Mouse (Mus musculus) lung, adult 2 months (tissue): ENCODE results near the gene Mok. TPM values are rescaled to one million over a fixed set of nuclear protein-coding genes. Genes with fewer than 3 reads are reported as not detected.

ENCODE experiments used
- DNase-seq: peaks from one replicate; pipeline ENCODE4 v3.0.0; 2022
- H3K4me1 ChIP-seq: fragments of 200-500 bp; 2 replicates; pipeline ENCODE4 v1.6.1; 2011; ENCODE audit warnings: low read length; ENCODE audit not compliant: control insufficient read depth, insufficient read depth
- H3K4me3 ChIP-seq: fragments of 200-500 bp; replicated peaks from 2 replicates; pipeline ENCODE3; 2011; ENCODE audit warnings: low read depth, mild to moderate bottlenecking, control low read depth, low read length; ENCODE audit errors: extremely low read depth
- CTCF ChIP-seq: fragments of 200-500 bp; IDR thresholded peaks from 2 replicates; pipeline ENCODE4 v1.5.1; 2011; ENCODE audit warnings: mild to moderate bottlenecking, low read length, control low read depth; ENCODE audit not compliant: insufficient read depth
- POLR2A ChIP-seq: fragments of 200-500 bp; IDR thresholded peaks from 2 replicates; pipeline ENCODE4 v1.6.1; 2011; ENCODE audit warnings: low read depth, mild to moderate bottlenecking, control low read depth, low read length, borderline replicate concordance; ENCODE audit errors: extremely low read depth
- WGBS: fragments of 180-500 bp; shearing (Covaris S2); methylation state at CpG from one replicate; pipeline ENCODE4 v1.1.7; 2018; 5-methylcytosine and 5-hydroxymethylcytosine counted together
- polyA plus RNA-seq: library from polyadenylated mRNA; depleted of rRNA; stranded (reverse); fragments of >200 nt; gene quantifications from 2 replicates; pipeline ENCODE4 v1.2.3, GENCODE M21; 2012

The Mok gene
- polyA plus RNA-seq, 1 experiment, result 4.7 TPM

DNA sequence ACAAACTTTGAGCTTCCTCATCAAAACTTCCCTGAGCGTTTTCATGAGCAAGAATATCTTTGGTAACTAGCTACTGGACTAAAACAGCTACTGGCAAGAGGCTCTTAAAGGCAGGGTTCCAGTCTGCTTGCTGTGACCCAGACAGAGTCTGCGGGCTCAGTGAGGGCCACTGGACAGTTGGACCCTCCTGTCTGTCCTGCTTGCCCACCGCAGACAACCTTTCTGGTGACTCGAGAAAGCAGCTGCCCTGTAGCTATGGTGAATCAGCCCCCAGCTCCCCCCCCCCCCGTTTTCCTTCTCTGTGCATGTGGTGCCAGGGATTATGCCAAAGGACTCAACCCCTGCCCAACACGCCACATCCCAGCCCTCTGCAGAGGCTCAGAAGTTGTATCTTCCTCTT lies 43.5 kb downstream of the Mok start:
- Histone ChIP-seq H3K4me1 (no peaks in the 10 kb centered on the region), H3K4me3 (no peak overlapping the region)
- DNase-seq, result no peak
- TF ChIP-seq CTCF, result no peak
- TF ChIP-seq POLR2A, result no peak
- WGBS, result 74% methylated on average over 6 of the region's 6 CpGs

DNA sequence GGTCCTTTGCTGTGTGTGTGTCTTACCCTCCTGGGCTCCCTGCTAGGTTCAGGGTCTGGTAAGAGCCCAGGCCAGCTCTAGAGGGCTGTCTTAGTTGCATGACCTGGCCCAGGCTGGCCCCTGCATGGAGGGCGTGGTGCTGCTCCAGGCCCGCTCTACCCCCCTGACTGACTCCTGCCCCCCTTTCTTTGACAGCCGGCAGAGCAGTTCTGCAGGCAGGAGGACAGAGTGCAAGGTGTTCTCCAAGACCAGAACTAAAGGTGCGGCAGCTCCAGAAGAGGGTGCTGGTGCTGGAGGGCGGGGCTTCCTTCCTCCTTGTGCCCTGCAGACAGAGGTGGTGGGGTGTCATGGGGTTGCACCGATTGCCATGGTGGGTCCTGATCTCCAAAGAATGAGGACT lies 44.0 kb downstream of the Mok start:
- H3K4me1 ChIP-seq, result no peaks in the 10 kb centered on the region
- no peak for DNase-seq
- TF ChIP-seq CTCF (no peak), POLR2A (no peak)
- 61% methylated on average over 6 of the region's 6 CpGs for WGBS
- no peak overlapping the region for H3K4me3 ChIP-seq

DNA sequence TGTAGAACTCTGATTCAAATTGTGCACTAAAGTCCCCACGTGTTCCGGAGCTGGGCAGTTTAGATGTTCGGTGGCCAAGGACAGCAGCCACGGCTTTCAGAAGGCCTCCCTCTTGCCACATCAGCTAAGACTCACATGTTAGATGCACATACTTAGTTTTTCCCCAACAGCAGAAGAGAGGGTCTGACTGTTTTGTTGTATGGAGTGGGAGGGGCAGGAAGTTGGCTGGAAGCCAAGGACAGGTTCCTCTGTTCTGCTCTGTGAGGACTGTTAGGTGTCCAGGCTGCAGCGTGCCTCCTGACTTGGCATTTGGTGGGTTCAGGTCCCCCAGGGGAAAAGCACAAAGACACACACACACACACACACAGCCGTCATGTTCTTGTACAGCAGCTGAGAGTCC lies 45.7 kb downstream of the Mok start:
- Histone ChIP-seq H3K4me3 (no peak overlapping the region), H3K4me1 (no peaks in the 10 kb centered on the region)
- no peak for DNase-seq
- TF ChIP-seq POLR2A (no peak), CTCF (no peak)
- 73% methylated on average over 6 of the region's 6 CpGs for WGBS

DNA sequence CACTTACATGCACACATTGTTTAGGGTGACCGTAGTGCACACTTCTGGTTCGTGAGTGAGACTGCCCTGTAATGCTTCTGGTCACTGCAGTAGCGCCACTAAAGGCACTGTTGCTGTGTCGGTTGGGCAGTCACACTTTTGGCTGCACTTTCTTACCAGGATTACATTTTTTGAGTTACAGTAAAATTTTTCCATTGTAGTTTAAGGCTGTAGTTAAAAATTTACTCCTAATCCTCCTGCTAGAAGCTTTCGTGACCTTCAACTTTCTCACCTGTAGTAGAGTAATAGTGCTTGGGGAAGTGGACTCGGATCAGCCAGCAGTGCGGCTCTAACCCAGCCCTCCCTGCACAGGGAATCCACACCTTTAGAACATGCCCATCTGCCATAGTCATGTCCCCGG lies 49.7 kb downstream of the Mok start:
- no peak for DNase-seq
- H3K4me3 ChIP-seq, result no peak overlapping the region
- 89% methylated on average over 8 of the region's 8 CpGs for WGBS
- no peaks in the 10 kb centered on the region for H3K4me1 ChIP-seq
- TF ChIP-seq POLR2A (no peak), CTCF (no peak)

DNA sequence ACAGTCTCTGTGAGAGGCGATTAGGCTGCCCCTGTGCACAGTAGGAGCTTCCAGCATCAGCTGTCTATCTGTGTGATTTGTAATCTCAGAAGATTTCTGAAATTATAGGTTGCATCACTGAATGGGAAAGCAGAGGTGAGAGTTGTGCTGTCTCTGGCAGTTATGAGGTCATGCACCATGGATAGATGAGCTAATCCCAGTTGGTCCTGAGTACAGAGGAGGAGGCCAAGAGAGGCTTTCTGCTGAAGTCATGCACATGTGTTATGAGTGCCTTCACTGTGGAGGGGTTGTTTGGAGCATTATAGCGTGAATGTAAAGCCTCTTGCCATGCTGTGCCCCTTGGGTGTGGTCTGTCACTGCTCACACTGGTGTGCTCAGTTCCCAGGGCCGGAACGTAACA lies 50.2 kb downstream of the Mok start:
- DNase-seq, result no peak
- Histone ChIP-seq H3K4me3 (no peak overlapping the region), H3K4me1 (no peaks in the 10 kb centered on the region)
- no peak for TF ChIP-seq CTCF
- TF ChIP-seq POLR2A, result no peak
- 92% methylated on average over 4 of the region's 4 CpGs for WGBS

DNA sequence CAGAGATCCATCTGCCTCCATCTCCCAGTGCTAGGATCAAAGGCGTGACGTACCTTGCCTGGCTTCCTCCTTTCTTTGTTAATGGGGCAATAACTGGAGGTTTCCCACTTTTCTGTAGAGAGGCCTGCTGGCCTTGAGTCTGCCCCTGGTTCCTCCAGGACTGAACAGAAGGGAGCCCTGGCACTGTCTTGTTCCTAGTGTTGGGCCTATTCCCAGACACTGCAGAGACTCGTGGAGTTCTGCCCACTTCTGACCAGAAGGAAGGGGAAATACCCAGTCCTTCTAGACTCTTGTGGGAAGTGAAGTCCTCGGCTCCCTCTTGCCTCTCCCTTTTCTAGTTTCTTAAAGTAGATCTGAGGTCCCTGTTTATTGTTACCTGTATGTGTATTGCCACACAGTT lies 54.5 kb downstream of the Mok start:
- 62% methylated on average over 4 of the region's 4 CpGs for WGBS
- TF ChIP-seq CTCF (no peak), POLR2A (no peak)
- H3K4me1 ChIP-seq, result no peaks in the 10 kb centered on the region
- DNase-seq, result no peak
- H3K4me3 ChIP-seq, result no peak overlapping the region

DNA sequence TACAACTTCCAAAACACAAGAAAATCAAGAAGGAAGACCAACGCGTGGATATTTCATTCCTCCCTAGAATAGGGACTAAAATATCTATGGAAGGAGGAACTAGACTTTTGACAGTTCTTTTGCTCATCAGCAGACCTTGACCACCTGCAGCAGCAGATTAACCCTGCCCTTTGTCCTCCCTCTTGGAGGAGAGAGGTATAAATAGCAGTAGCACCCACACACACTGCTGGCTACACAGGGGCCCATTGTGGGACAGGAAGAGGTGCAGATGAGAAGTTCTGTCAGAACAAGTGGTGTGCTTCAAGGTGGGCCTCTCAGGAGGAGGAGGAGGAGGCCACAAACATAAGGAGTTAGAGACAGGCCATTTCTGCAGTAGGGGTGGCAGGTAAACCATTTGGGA lies 56.5 kb downstream of the Mok start:
- TF ChIP-seq POLR2A, result no peak
- no peak for TF ChIP-seq CTCF
- H3K4me1 ChIP-seq, result no peaks in the 10 kb centered on the region
- no peak overlapping the region for H3K4me3 ChIP-seq
- no peak for DNase-seq
- WGBS, result 86% methylated on average over 2 of the region's 2 CpGs

DNA sequence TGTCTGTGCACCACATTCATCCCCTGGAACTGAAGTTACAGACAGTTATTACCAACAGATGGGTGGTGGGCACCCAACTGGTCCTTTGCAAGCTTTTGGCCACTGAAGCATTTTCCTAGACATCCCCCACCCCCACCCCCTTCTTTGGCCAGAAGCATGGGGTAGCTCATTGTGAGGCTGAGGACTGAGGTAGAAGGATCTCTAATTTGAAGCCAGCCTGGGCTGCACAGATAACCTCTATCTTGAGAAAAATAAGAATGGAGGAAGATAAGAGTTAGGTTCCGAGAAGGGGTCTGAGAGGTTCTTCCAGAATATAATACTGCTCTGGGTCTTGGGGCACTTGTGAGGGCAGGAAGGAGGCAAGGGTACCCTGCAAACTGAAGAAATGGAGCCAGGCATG lies 58.5 kb downstream of the Mok start:
- DNase-seq, result no peak
- WGBS, result 94% methylated on average over 1 of the region's 1 CpGs
- TF ChIP-seq POLR2A (no peak), CTCF (no peak)
- Histone ChIP-seq H3K4me3 (no peak overlapping the region), H3K4me1 (no peaks in the 10 kb centered on the region; the same call in 1 of the 2 replicates)

DNA sequence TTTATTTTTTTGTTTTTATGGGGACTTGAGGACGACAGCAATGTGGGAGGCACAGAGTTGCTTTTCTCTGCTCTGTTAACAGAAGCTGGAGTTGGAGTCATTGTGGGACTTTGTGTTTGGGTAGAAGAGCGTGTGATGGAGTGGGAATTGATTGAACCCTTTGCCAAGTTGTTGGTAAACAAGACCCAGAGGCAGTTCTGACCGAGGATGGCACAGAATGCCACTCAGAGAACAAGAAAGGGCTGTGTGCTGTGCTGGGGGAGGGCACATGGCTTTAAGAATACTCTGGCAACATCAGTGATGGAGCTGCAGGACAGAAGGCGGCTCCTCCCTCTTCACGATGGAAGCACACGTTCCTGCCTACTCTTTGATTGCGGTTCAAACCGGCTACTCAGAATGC lies 59.6 kb downstream of the Mok start:
- Histone ChIP-seq H3K4me3 (no peak overlapping the region), H3K4me1 (peaks cover under 1% of the 10 kb centered on the region; the same call in 1 of the 2 replicates)
- no peak for TF ChIP-seq CTCF
- no peak for TF ChIP-seq POLR2A
- DNase-seq, result no peak
- WGBS, result 79% methylated on average over 8 of the region's 8 CpGs

DNA sequence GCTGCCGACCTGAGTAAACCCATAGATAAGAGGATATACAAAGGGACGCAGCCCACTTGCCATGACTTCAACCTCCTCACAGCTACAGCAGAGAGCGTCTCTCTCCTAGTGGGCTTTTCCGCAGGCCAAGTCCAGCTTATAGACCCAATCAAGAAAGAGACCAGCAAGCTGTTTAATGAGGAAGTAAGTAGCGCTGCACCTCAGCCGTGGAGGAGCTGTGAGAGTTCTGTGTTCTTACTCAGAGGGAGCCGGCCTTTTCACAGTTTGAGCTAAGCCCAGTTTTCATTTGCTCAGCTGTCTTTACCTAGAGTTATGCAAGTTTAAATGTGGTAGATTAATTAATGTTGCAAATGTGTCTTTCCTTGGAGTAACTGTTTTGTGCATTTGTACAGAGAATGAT lies 61.4 kb downstream of the Mok start:
- WGBS, result 55% methylated on average over 7 of the region's 7 CpGs
- no peak for DNase-seq
- no peak overlapping the region for H3K4me3 ChIP-seq
- H3K4me1 ChIP-seq, result peaks cover 4% of the 10 kb centered on the region; the same call in 1 of the 2 replicates
- no peak for TF ChIP-seq CTCF
- TF ChIP-seq POLR2A, result no peak
